Mouse (Mus musculus) intestine, embryonic 16.5 days (tissue): ENCODE measurements at regions not wholly inside any gene's neighbourhood (a gene's known extent, or its start where the extent isn't known, plus 50 kb on each side); places are given as distances from the start of the nearest gene placed in this dataset.

Source experiments
- ATAC-seq: fragments of 200-750 bp; cut with Nextera tagmentation; 2 replicates; pipeline ENCODE4 v1.8.0; 2017; ENCODE audit warnings: moderate TSS enrichment, moderate library complexity
- H3K27ac ChIP-seq: fragments of 300-500 bp; sonication (generic); 2 replicates; pipeline ENCODE4 v1.5.1; 2014; ENCODE audit warnings: mild to moderate bottlenecking, low read length
- H3K27me3 ChIP-seq: fragments of 300-500 bp; sonication (generic); replicated peaks from 2 replicates; pipeline ENCODE4 v1.6.1; 2014; ENCODE audit warnings: low read length, control low read depth, mixed read lengths; ENCODE audit not compliant: control insufficient read depth, insufficient read depth
- H3K36me3 ChIP-seq: fragments of 300-500 bp; sonication (generic); 2 replicates; pipeline ENCODE4 v1.6.1; 2014; ENCODE audit warnings: low read length, control low read depth; ENCODE audit not compliant: control insufficient read depth, insufficient read depth
- H3K4me1 ChIP-seq: fragments of 300-500 bp; sonication (generic); 2 replicates; pipeline ENCODE4 v1.6.1; 2014; ENCODE audit warnings: low read length, control low read depth, mixed read lengths; ENCODE audit not compliant: control insufficient read depth, insufficient read depth
- H3K4me2 ChIP-seq: fragments of 300-500 bp; sonication (generic); 2 replicates; pipeline ENCODE4 v1.6.1; 2014; ENCODE audit warnings: low read depth, low read length, control low read depth
- H3K4me3 ChIP-seq: fragments of 300-500 bp; sonication (generic); 2 replicates; pipeline ENCODE4 v1.5.1; 2014; ENCODE audit warnings: mild to moderate bottlenecking, low read length
- H3K9ac ChIP-seq: fragments of 300-500 bp; sonication (generic); 2 replicates; pipeline ENCODE4 v1.6.1; 2014; ENCODE audit warnings: low read depth, low read length
- H3K9me3 ChIP-seq: fragments of 300-500 bp; sonication (generic); 2 replicates; pipeline ENCODE4 v1.6.1; 2016; ENCODE audit warnings: low read length, control low read depth; ENCODE audit not compliant: control insufficient read depth
- WGBS: fragments of 180-500 bp; shearing (Covaris S2); extraction: QIAGEN DNeasy Blood & Tissue Kit; methylation state at CpG from one replicate; pipeline ENCODE4 v1.1.7; 2014; 5-methylcytosine and 5-hydroxymethylcytosine counted together

DNA sequence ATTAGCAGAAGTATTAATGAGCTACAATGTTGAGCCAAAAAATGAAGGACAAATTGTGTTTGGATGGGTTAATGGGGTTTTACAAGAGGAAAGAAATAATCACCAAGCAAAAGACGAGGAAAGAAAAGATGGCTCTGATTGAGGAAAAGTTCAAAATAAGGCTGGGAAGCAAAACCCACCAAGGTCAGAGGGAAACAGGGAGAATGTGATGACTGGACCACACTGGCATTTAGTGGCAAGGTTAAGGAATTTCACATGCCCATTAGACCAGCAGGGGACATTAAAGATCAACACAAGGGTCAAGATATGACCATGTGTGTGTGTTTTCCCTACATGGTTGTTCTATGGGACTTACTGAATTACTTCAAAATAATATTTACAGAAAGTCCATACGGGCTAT is 734.7 kb downstream of the Ntrk3 start:
- Histone ChIP-seq H3K9ac (no peak overlapping the region), H3K27me3 (no peaks in the 10 kb centered on the region), H3K4me1 (no peaks in the 10 kb centered on the region), H3K27ac (no peak overlapping the region), H3K9me3 (no peaks in the 10 kb centered on the region), H3K4me2 (no peak overlapping the region), H3K4me3 (no peak overlapping the region), H3K36me3 (no peaks in the 10 kb centered on the region)
- 66% methylated on average over 2 of the region's 2 CpGs for WGBS
- no peak for ATAC-seq

DNA sequence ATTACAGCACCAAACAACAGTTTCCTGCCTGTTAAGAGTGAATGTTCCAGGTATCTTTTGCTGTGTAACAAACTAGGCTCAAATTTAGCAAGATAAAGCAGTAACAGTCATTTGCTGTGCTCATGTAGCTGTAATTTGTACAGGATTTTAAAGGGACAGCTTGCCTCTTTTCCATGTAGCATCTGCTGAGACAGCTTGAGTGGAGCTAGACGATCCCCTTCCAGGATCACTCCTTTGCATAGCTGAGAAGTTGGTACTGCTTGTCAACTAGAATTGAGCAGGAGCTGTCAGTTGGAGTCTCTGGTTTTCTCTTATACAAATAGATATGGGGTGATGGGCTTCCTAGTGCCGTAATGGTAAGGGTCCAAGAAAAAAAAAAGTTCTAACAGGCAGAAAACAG is 744.0 kb downstream of the Ntrk3 start:
- ATAC-seq: no peak
- no peak overlapping the region for H3K9ac ChIP-seq
- H3K4me3 ChIP-seq: no peak overlapping the region
- 67% methylated on average over 2 of the region's 2 CpGs for WGBS
- no peaks in the 10 kb centered on the region for H3K4me1 ChIP-seq
- H3K27ac ChIP-seq: no peak overlapping the region
- H3K36me3 ChIP-seq: no peaks in the 10 kb centered on the region
- no peaks in the 10 kb centered on the region for H3K9me3 ChIP-seq
- no peak overlapping the region for H3K4me2 ChIP-seq
- no peaks in the 10 kb centered on the region for H3K27me3 ChIP-seq

DNA sequence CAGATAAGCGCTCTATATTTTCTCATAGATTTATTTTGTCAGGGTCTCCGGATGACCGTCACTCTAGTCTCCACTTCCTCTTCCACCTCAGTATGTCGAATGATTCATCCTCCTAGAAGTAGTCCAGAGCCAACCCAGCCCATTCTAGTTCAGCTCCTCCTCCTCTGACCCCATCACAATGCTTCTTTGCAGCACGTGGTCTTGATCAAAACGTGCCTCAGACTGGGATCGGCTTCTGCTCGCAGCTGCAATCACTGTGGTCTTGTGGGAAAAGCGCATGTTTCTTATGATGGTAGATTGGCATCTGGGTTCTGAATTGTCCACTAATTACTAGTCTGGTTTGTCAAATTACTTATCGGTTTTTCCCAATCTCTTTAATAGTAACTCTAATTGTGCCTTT is 747.7 kb downstream of the Ntrk3 start:
- Histone ChIP-seq H3K4me3 (no peak overlapping the region), H3K27me3 (no peaks in the 10 kb centered on the region), H3K36me3 (no peaks in the 10 kb centered on the region), H3K4me1 (no peaks in the 10 kb centered on the region), H3K9ac (no peak overlapping the region), H3K27ac (no peak overlapping the region), H3K9me3 (no peaks in the 10 kb centered on the region), H3K4me2 (no peak overlapping the region)
- 71% methylated on average over 10 of the region's 10 CpGs for WGBS
- no peak for ATAC-seq

DNA sequence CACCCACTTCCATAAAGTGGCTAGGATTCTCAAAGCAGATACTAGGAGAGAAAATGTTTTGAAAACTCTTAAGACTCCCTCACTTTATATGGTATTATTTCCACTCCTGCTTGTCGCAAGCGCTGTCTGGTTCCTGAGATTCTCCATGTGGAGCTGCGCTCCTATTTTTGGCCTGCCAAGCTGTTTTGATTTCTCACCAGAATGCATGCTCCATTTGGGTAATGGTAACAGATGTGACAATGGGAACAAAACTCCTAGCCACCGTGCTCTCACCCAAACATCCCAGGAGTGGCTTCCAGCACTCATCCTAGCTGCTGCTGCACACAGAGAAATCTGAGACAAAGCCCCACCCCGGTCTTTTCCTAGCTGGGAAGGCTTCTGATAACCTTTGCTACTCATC is 749.6 kb downstream of the Ntrk3 start:
- H3K9ac ChIP-seq: no peak overlapping the region
- no peak overlapping the region for H3K27ac ChIP-seq
- no peaks in the 10 kb centered on the region for H3K4me1 ChIP-seq
- no peak overlapping the region for H3K4me2 ChIP-seq
- WGBS: 32% methylated on average over 5 of the region's 5 CpGs
- H3K4me3 ChIP-seq: no peak overlapping the region
- H3K9me3 ChIP-seq: no peaks in the 10 kb centered on the region
- no peak for ATAC-seq
- no peaks in the 10 kb centered on the region for H3K36me3 ChIP-seq
- no peaks in the 10 kb centered on the region for H3K27me3 ChIP-seq

DNA sequence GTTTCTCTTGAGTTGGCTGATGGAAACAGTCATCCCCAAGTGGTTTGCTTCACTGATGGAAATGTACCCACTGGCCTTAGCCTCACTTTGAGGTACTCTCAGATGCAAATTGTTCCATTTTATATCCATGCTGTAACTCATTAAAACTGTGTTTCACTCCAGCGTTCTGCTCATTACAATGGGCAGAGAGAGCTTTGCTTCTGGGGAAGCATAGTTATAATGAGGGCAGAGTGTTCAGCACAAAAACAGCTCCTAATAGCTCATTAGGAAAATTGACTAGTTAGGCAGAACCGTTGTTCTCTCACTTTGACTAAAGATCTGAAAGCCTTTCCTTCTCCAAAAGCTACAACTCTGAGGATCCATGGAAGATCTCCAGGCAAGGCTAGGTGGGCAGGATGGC is 771.2 kb downstream of the Ntrk3 start:
- Histone ChIP-seq H3K27ac (no peak overlapping the region), H3K9ac (no peak overlapping the region), H3K36me3 (no peaks in the 10 kb centered on the region), H3K9me3 (no peaks in the 10 kb centered on the region), H3K27me3 (no peaks in the 10 kb centered on the region), H3K4me3 (no peak overlapping the region), H3K4me1 (no peaks in the 10 kb centered on the region), H3K4me2 (no peak overlapping the region)
- 74% methylated on average over 2 of the region's 2 CpGs for WGBS
- no peak for ATAC-seq

DNA sequence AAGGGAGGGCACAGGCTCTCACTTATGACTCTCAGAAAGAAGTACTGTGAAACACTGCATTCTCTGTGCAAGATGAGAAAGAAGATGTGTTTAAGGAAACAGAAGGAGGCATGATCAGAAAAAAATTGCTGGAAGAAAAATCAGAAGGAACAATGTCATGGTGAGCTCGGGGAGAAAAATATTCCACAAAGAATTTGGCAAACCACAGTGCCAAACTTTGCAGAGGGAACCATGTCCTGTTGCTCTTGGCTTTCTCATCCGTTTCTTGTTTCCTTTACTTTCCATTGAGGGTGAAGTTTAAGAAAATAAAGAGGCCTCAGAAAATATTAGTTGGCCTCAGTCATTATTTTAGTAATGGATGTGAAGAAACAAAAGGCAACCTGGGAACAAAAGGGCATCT is 804.4 kb downstream of the Ntrk3 start:
- no peak for ATAC-seq
- Histone ChIP-seq H3K4me2 (no peak overlapping the region), H3K4me3 (no peak overlapping the region), H3K9ac (no peak overlapping the region), H3K27ac (no peak overlapping the region), H3K27me3 (no peaks in the 10 kb centered on the region), H3K4me1 (no peaks in the 10 kb centered on the region), H3K36me3 (no peaks in the 10 kb centered on the region), H3K9me3 (no peaks in the 10 kb centered on the region)
- 62% methylated on average over 2 of the region's 2 CpGs for WGBS

DNA sequence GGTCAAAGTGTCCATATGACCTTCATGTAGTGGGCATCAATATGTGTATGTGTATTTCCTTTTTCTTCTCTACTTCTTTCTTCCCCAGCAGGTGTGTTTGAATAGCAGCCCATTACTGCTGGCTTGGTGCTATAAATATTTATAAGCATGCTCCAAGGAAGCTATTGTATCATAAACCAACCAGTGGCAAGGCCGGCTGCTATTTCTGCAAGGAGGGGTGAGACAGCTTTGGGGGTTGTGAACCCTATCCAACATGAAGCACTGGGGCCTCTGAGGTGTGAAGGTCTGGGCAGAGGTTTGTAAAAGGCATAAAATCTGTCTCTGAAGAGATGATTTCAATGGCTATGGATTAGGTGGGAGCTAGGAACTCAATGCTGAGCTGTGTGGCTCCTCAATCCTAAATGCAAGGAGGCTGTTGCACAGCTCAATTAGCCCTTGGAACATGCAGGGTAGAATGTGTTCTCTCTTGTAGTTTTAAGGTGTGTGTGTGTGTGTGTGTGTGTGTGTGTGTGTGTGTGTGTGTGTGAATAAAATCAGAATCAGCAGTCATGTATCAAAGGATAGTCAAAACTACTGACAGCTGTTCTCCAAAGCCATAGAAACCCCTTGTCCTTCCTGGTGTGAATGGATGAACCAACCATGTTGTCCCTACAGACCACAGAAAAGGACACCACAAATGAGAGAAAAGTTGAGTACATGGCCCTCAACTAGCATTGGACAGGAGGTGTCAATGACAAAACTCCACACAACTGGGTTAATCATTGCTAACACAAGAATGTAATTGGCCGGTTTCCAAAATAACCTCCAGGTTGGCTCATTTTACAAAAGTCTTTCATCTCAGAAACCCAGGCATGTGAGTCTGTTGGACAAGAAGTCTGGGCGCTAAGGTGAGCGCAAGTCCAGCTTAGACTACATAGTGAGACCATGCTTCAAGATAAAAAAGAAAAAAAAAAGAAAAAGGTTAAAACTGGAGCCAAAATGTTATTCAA is 809.0 kb downstream of the Ntrk3 start:
- no peak overlapping the region for H3K4me2 ChIP-seq
- H3K9me3 ChIP-seq: no peaks in the 10 kb centered on the region
- no peaks in the 10 kb centered on the region for H3K4me1 ChIP-seq
- no peak overlapping the region for H3K9ac ChIP-seq
- WGBS: 74% methylated on average over 4 of the region's 4 CpGs
- ATAC-seq: no peak
- no peak overlapping the region for H3K27ac ChIP-seq
- no peaks in the 10 kb centered on the region for H3K36me3 ChIP-seq
- H3K27me3 ChIP-seq: no peaks in the 10 kb centered on the region
- H3K4me3 ChIP-seq: no peak overlapping the region

DNA sequence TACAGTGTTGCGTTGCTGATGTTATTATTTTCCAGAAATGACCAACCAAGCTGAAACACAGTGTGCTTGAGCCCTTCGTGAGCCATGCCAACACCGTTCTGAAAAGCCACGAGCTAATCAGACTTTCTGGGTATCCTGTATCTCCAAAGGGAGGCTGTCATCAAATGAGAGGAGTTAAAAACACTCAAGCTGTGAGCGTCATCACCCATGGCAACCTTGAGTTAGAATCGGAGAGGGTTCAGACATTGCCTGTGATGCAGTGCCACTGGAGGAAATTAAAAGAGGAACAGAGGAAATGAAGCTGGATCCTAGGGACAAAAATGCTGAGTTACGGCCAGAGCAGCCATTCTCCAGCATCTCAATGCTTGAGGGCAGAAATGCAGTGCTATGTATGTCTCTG is 838.6 kb downstream of the Ntrk3 start:
- Histone ChIP-seq H3K9ac (no peak overlapping the region), H3K36me3 (no peaks in the 10 kb centered on the region), H3K4me1 (no peaks in the 10 kb centered on the region), H3K4me2 (no peak overlapping the region), H3K27me3 (no peaks in the 10 kb centered on the region), H3K4me3 (no peak overlapping the region), H3K27ac (no peak overlapping the region), H3K9me3 (no peaks in the 10 kb centered on the region)
- WGBS: 76% methylated on average over 7 of the region's 7 CpGs
- ATAC-seq: no peak

DNA sequence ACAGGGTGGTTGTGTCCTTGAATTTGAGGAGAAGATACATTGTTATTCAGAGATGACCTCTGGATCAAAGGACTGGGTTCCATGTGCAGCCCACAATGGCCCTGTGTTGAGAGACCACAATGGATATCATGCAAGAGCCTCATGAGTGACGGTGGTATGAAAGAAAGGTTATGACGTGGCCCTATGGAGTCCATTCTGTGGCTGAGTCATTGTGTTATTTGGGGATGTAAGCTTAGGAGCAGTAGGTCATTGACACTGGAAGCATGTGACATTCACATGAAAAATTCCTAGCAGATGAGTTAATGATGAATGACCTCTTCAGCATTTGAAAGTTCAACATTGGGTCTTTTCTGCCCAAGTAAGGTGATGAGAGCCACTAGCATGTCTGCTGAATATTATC is 849.3 kb downstream of the Ntrk3 start:
- 64% methylated on average over 2 of the region's 2 CpGs for WGBS
- ATAC-seq: no peak

More for the DNA sequence above, 849.3 kb downstream of the Ntrk3 start:
- Histone ChIP-seq H3K27me3 (no peaks in the 10 kb centered on the region), H3K36me3 (no peaks in the 10 kb centered on the region), H3K27ac (no peak overlapping the region), H3K9me3 (no peaks in the 10 kb centered on the region), H3K9ac (no peak overlapping the region), H3K4me3 (no peak overlapping the region), H3K4me1 (no peaks in the 10 kb centered on the region), H3K4me2 (no peak overlapping the region)
